Mouse (Mus musculus): ENCODE data around the gene Atxn7l2.

Gene Atxn7l2

DNA sequence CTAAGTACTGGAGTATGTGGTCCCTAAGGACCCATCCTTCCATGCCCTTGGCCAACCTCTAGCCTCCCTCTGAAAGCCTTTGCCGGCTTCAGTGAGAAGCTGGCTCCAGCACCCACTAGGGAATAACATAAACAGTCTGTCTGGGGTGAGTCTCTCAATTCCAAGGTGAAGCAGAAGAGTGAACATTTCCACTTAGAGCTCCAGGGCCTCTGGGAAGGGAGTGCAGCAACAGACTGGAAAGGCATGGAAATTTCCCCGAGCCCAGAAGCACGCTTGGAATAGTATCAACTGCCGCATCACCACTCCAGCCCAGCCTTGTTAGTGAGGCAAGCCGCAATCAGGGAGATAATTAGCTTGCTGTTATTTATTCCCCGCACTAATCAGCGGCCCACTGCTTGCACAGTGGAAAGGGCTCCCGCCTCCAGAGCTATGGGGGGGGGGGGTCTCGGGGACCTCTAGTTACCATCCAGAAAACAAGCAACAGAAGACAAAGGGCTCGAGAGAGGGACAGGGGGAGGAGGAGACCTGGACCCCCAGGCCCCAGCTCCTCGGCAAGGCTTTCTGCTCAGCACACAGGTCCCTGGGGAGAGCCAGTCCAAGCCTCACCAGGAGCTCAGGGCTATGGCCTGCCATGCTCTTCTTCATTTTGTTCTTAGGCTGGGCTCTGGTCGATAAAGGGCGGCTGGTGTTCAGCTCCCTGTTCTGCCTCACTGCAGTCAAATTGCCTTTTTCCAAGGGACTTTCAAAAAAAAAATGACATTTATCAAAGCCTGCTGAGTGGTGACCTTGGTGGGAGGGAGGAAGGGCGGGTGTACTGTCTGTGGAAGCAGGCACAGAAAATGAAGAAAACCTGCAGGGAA lies 35.8 kb downstream of the Atxn7l2 start:
- DNase-seq: no peak

DNA sequence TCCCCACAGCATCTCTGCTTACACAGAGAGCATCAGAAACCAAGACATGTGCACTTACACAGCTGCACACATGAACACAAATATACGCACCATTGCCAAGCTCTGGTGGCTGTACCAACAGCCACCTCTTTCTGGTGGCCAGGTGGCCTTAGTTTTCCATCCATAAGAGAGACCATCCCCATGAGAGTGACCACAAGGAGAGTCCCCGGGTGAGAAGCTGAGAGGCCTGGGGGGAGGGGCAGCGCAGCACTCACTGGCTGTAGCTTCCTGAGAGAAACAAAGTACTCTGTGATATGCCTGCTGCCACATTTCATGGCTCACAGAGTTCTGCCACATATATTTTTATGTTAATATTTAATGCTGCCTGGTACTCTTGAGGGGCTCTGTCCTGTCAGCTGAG lies 41.5 kb downstream of the Atxn7l2 start:
- no peak for DNase-seq

DNA sequence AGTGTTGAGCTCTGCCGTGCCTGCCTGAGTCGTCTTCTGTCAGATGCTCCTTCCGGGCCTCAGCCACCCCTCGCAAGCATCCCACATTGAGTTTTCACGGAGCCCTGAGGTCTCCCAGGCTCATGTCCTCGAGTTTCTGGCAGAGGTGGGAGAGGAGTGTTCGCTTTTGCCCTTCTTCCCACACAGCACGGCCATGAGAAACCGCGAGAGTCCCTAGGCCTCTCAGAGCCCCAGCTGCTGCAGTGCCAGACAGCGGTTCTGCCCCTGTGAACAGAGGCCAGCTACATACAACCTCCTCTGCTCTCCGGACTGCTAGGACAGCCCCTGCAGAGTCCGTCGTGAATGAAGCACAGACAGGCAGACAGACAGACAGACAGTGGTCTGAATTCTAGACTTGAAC lies 43.2 kb downstream of the Atxn7l2 start:
- DNase-seq: no peak

DNA sequence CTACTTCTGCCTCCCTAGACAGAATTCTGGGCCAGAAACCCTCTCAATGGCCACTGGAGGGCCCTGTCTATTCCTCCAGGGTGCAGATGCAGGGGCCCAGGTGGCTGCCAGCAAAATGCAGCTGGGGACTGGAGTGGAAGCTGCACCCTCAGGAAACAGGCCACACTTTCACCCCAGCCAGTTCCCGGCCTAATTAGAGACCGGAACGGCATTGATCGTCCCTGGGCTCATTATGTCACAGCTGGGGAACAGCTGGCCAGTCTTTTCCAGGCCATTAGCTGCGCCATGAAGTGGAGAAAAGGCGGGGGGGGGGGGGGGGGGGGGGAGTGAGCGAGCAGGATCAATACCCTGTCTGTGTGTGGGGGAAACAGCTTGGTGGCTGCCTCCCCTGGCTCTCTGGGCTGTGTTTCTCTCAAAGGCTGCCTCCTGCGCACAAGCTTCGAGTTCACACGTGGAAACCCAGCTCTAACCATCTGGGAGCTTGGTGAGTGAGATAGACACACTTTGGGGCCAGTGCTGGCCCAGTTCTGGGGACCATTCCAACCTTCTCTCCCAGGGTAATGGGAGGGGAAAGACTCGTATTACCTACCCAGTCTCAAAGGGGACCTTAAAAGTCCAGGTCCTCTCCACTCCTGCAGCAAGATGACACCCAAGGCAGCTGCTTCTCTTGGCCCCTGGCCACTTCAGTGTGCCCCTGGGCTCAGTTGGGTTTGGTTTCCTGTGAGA lies 44.1 kb downstream of the Atxn7l2 start:
- peak in 1 of 2 experiments; percentile 37 for DNase-seq

DNA sequence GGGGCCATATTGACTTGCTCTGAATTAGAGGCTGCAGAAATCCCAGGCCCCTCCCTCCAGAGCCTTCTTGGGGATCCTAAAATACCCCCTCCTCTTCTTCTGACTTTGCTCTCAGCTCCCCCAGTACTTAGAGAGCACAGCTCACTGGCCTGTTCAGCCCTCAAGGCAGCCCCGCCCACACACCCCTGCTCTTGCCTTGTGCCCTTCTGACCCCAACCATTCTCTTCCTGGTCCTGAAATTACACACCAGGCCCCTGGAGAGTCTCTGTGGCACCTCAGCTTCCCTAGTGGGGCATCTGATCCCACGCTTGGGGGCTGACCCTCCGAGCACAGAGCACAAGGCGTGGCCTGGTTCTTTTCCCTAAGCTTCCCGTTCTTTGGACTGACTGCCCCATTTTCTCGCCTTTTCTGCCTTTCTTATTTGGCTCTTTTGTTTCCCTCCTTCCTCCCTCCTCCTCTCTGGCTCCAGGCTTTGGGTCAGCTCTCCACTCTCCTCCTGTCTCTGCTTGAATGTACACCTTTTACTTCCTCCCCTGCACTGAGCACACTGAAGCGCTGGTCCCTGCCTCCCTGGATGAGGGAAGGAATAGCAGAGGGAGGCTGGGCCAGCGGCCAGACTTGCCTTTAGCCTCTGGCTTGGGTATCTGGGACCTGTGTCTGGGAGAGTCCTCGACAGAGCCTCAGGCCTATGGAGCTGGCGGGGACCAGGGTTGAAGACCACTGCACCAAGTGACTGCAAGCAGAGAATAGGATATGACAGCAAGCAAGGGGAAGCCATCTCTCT lies 45.0 kb downstream of the Atxn7l2 start:
- no peak for DNase-seq

DNA sequence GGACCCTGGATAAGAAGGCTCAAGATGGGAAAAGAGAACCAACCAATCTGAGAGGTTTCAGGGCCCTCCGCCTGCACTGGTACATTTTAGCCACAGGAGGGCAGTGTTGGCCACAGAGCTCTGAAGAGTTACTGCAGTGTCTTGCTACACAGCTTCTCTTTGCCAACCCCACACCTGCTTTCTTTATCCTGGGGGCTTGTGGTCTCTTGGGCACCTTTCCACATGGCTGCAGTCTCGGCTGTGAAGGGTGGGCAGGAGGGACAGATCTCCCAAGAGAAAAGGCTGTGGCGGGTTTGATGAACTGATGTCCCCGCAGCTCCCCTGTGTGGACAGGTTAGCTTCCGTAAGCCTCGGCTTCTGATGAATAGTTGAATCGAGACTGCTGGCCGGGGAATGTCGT lies 45.9 kb downstream of the Atxn7l2 start:
- peak; percentile 76 to 78 for DNase-seq

DNA sequence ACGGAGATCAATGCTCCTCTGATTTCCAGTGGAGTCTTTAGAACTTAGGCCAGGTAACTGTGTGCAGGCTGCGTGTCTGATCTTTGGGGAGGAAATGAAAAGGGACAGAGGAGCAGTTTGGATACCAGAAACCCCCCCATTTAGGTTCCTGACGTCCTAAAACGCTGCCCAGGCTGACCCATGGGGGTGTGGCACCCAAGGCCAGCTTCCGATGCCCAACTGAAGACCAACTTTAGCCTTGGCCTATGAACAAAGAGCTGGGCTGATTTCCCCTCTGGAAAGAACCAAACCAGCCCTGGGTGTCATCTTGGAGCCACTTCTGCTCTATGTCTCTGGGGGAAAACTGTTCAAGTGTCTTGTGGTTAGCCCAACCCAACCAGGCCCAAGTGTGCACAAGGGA lies 46.6 kb downstream of the Atxn7l2 start:
- no peak for DNase-seq

DNA sequence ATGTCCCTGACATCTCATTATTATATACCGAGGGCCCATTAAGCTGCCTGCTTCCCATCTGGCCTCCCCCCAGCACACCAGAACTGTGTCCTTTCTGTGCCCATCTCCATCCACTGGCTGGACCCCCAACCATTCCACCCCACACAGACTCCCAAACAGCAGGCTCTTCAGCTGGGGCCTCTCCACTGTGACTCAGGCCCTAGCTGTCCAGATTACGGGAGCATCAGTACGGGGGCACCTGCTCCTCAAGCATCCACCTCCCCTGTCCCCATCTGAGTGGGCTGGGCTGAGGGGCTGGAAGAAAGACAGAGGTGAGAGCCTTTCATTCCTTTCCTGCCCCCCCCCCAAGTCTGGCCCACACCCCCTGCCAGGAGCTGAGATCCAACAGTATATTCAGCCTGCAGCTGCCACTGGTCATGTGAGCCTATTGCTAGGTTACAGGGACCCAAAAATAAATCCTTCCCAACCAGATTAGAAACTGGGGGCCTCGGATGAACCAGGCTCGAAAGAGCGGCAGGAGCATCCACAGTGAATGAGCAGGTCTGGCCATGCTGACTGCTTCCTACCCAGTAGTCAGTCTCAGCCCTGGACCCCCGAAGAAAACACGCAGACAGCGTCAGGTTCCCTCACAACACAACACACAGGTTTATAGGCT lies 52.2 kb downstream of the Atxn7l2 start:
- DNase-seq: no peak

DNA sequence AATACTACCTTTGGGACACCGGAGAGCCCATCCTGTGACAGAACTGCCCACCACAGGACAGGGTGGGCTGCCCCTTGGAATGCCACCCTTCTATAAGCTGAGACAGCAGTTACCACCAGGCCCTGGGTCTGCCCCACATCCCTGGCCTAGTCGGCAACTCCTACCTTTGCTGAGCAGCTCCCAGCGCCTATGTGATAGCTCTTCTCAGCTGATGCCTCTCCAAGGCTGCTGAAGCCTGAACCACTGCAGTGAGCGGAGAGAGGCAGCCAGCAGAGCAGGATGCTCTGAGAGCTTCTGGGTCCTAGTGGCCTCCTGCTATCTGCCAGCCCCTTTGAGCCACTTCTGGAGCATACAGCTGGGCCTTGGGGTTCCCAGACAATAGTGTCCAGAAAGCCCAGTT lies 56.1 kb downstream of the Atxn7l2 start, which contains the start of gene Gpr61:
Gene Gpr61 (minus strand): TSS at position 227 of the 400 bp plus-strand sequence.
- DNase-seq: no peak

DNA sequence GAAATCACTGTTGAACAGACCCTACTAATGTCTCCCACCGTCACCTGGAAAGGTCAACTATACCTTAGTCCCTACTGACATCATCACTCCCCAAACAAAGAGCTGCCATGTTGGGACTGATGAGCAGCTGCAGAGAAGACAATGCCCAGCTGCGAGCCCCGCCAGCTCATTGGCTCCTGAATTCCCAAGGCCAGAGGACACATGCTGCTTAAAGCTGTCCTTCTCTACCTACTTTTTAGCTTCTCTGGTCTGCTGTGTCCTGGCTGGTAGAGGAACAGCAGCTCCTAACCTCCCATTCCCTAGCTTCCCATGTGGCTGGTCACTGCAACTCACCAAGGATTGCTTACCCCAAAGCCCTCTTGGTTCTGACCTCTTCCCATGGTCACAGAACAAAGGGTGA lies 58.4 kb downstream of the Atxn7l2 start:
- DNase-seq: no peak
